Mouse (Mus musculus) liver, adult 2 months (tissue): ENCODE measurements at regions not wholly inside any gene's neighbourhood (a gene's known extent, or its start where the extent isn't known, plus 50 kb on each side); places are given as distances from the start of the nearest gene placed in this dataset.

Source experiments
- CTCF ChIP-seq: fragments of 200-500 bp; IDR thresholded peaks from 2 replicates; pipeline ENCODE4 v1.5.1; 2011; ENCODE audit warnings: low read depth, low read length, control low read depth
- POLR2A ChIP-seq: fragments of 200-500 bp; IDR thresholded peaks from 2 replicates; pipeline ENCODE4 v1.6.1; 2011; ENCODE audit warnings: low read length, control low read depth; ENCODE audit not compliant: insufficient read depth; ENCODE audit errors: extremely low read depth

GRCm38 (mm10) chr13:83718431-83719410 lies 214.9 kb downstream of the Mef2c start:
- TF ChIP-seq POLR2A (no peak), CTCF (no peak)
